Mouse (Mus musculus): ENCODE measurements around the gene Otx1.

DNA sequence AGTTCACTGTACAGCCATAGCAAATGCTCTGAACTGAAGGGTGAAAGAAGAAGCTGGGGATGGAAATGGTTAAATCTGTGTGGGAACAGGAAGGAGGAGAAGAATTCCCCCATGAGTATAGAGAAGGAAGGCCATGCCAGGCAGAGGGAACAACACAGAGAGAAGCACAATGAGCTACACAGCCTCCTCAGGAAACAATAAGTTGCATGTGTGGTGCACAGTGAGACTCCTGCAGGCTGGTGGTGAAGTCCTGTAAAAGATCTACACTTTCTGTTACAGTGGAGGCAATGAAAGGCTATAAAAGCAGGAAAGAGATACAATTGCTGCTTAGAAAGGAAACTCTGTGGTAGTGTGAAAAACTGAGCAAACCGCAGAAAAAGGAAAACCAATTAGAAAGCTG, 17.6 kb downstream of the Otx1 start:
- TF ChIP-seq CTCF (IDR thresholded peaks at IDR 0.05; ENCODE audit: low read depth, low read length), result no peak
- no peak for TF ChIP-seq EP300 (IDR thresholded peaks at IDR 0.05; ENCODE audit: insufficient read depth, low read depth, low read length)
- TF ChIP-seq POLR2A (IDR thresholded peaks at IDR 0.05; ENCODE audit: insufficient read depth, low read length), result no peak

All from ES-Bruce4 (cell line).